Mouse (Mus musculus): ENCODE results near the gene Heca. TPM values are rescaled to one million over a fixed set of nuclear protein-coding genes. Genes with fewer than 3 reads are reported as not detected.
"Not testable (repeated sequence)": the region's sequence is repeated elsewhere in the genome, so short reads cannot be mapped to it uniquely, and the experiment has no call there.

Gene Heca
- polyA plus RNA-seq, 1 experiment: 8.6 TPM

GRCm38 (mm10) chr10:17844781-17845537 is 102.9 kb downstream of the Heca start:
- no peak for TF ChIP-seq POLR2A (IDR thresholded peaks at IDR 0.05; ENCODE audit: low read depth, low read length)
- no peak for TF ChIP-seq CTCF (conservative IDR thresholded peaks at IDR 0.05; ENCODE audit: insufficient read depth, insufficient read length, low read depth, low read length)
- H3K27me3 ChIP-seq (replicated peaks; ENCODE audit: control insufficient read depth, insufficient read depth, low read length): no peaks in the 10 kb centered on the region
- whole genome bisulfite sequencing: 58% methylated on average over 4 of the region's 4 CpGs
- no peaks in the 10 kb centered on the region for H3K4me1 ChIP-seq (ENCODE audit: control insufficient read depth, insufficient read depth, low read length)
- DNase-seq: no peak
- H3K4me3 ChIP-seq (ENCODE audit: insufficient read depth, low read depth, low read length): no peak overlapping the region
- H3K27ac ChIP-seq (ENCODE audit: insufficient read depth, low read depth, low read length): no peak overlapping the region
- H3K36me3 ChIP-seq (ENCODE audit: control insufficient read depth, insufficient read depth, low read length): no peaks in the 10 kb centered on the region

- Histone ChIP-seq H3K4me1 (ENCODE audit: control insufficient read depth, insufficient read depth, low read length) (no peaks in the 10 kb centered on the region), H3K27me3 (replicated peaks; ENCODE audit: control insufficient read depth, insufficient read depth, low read length) (no peaks in the 10 kb centered on the region), H3K4me3 (ENCODE audit: insufficient read depth, low read depth, low read length) (no peak overlapping the region), H3K27ac (ENCODE audit: insufficient read depth, low read depth, low read length) (no peak overlapping the region), H3K36me3 (ENCODE audit: control insufficient read depth, insufficient read depth, low read length) (no peaks in the 10 kb centered on the region)
- no peak for TF ChIP-seq POLR2A (IDR thresholded peaks at IDR 0.05; ENCODE audit: low read depth, low read length)
- TF ChIP-seq CTCF (conservative IDR thresholded peaks at IDR 0.05; ENCODE audit: insufficient read depth, insufficient read length, low read depth, low read length): no peak
- no peak for DNase-seq
- WGBS: 93% methylated on average over 3 of the region's 3 CpGs
Observed at GRCm38 (mm10) chr10:17842030-17842429, 105.8 kb downstream of the Heca start.

- no peak overlapping the region for H3K4me3 ChIP-seq (ENCODE audit: insufficient read depth, low read depth, low read length)
- no peak for TF ChIP-seq CTCF (conservative IDR thresholded peaks at IDR 0.05; ENCODE audit: insufficient read depth, insufficient read length, low read depth, low read length)
- no peak for TF ChIP-seq POLR2A (IDR thresholded peaks at IDR 0.05; ENCODE audit: low read depth, low read length)
- peaks cover 4% of the 10 kb centered on the region; the same call in 1 of the 2 replicates for H3K4me1 ChIP-seq (ENCODE audit: control insufficient read depth, insufficient read depth, low read length)
- DNase-seq: no peak
- H3K36me3 ChIP-seq (ENCODE audit: control insufficient read depth, insufficient read depth, low read length): no peaks in the 10 kb centered on the region
- no peaks in the 10 kb centered on the region for H3K27me3 ChIP-seq (replicated peaks; ENCODE audit: control insufficient read depth, insufficient read depth, low read length)
- H3K27ac ChIP-seq (ENCODE audit: insufficient read depth, low read depth, low read length): no peak overlapping the region
- 95% methylated on average over 1 of the region's 1 CpGs for WGBS
Observed at GRCm38 (mm10) chr10:17836275-17836674, 111.6 kb downstream of the Heca start.

- no peaks in the 10 kb centered on the region for H3K27me3 ChIP-seq (replicated peaks; ENCODE audit: control insufficient read depth, insufficient read depth, low read length)
Observed at GRCm38 (mm10) chr10:17835031-17835430, 112.8 kb downstream of the Heca start.

GRCm38 (mm10) chr10:17831041-17831440 is 116.8 kb downstream of the Heca start:
- Histone ChIP-seq H3K27me3 (replicated peaks; ENCODE audit: control insufficient read depth, insufficient read depth, low read length) (no peaks in the 10 kb centered on the region), H3K36me3 (ENCODE audit: control insufficient read depth, insufficient read depth, low read length) (no peaks in the 10 kb centered on the region), H3K4me3 (ENCODE audit: insufficient read depth, low read depth, low read length) (no peak overlapping the region), H3K4me1 (ENCODE audit: control insufficient read depth, insufficient read depth, low read length) (peaks cover 4% of the 10 kb centered on the region; the same call in 1 of the 2 replicates), H3K27ac (ENCODE audit: insufficient read depth, low read depth, low read length) (no peak overlapping the region)
- TF ChIP-seq CTCF (conservative IDR thresholded peaks at IDR 0.05; ENCODE audit: insufficient read depth, insufficient read length, low read depth, low read length) (no peak), POLR2A (IDR thresholded peaks at IDR 0.05; ENCODE audit: low read depth, low read length) (no peak)
- no peak for DNase-seq
- WGBS: 73% methylated on average over 3 of the region's 3 CpGs

More at GRCm38 (mm10) chr10:17835031-17835430, 112.8 kb downstream of the Heca start:
- Histone ChIP-seq H3K27ac (ENCODE audit: insufficient read depth, low read depth, low read length) (peak overlapping the region; percentile 35; the same call in 1 of the 2 replicates), H3K4me1 (ENCODE audit: control insufficient read depth, insufficient read depth, low read length) (peaks cover 4% of the 10 kb centered on the region; the same call in 1 of the 2 replicates), H3K4me3 (ENCODE audit: insufficient read depth, low read depth, low read length) (no peak overlapping the region), H3K36me3 (ENCODE audit: control insufficient read depth, insufficient read depth, low read length) (no peaks in the 10 kb centered on the region)
- 50% methylated on average over 6 of the region's 6 CpGs for WGBS
- TF ChIP-seq POLR2A (IDR thresholded peaks at IDR 0.05; ENCODE audit: low read depth, low read length) (no peak), CTCF (conservative IDR thresholded peaks at IDR 0.05; ENCODE audit: insufficient read depth, insufficient read length, low read depth, low read length) (no peak)
- DNase-seq: no peak

- no peaks in the 10 kb centered on the region for H3K27me3 ChIP-seq (replicated peaks; ENCODE audit: control insufficient read depth, insufficient read depth, low read length)
- H3K4me3 ChIP-seq (ENCODE audit: insufficient read depth, low read depth, low read length): no peak overlapping the region
- H3K36me3 ChIP-seq (ENCODE audit: control insufficient read depth, insufficient read depth, low read length): no peaks in the 10 kb centered on the region
- 49% methylated on average over 4 of the region's 4 CpGs for WGBS
- DNase-seq: peak; percentile 64
- TF ChIP-seq CTCF (conservative IDR thresholded peaks at IDR 0.05; ENCODE audit: insufficient read depth, insufficient read length, low read depth, low read length) (no peak), POLR2A (IDR thresholded peaks at IDR 0.05; ENCODE audit: low read depth, low read length) (no peak)
- no peak overlapping the region for H3K27ac ChIP-seq (ENCODE audit: insufficient read depth, low read depth, low read length)
- no peaks in the 10 kb centered on the region; the same call in 1 of the 2 replicates for H3K4me1 ChIP-seq (ENCODE audit: control insufficient read depth, insufficient read depth, low read length)
Observed at GRCm38 (mm10) chr10:17829205-17829604, 118.7 kb downstream of the Heca start.

GRCm38 (mm10) chr10:17827391-17827790 is 120.5 kb downstream of the Heca start:
- Histone ChIP-seq H3K4me1 (ENCODE audit: control insufficient read depth, insufficient read depth, low read length) (no peaks in the 10 kb centered on the region; the same call in 1 of the 2 replicates), H3K4me3 (ENCODE audit: insufficient read depth, low read depth, low read length) (no peak overlapping the region), H3K27me3 (replicated peaks; ENCODE audit: control insufficient read depth, insufficient read depth, low read length) (no peaks in the 10 kb centered on the region), H3K27ac (ENCODE audit: insufficient read depth, low read depth, low read length) (no peak overlapping the region), H3K36me3 (ENCODE audit: control insufficient read depth, insufficient read depth, low read length) (no peaks in the 10 kb centered on the region)
- peak; percentile 62 for DNase-seq
- WGBS: 13% methylated on average over 12 of the region's 12 CpGs
- no peak for TF ChIP-seq CTCF (conservative IDR thresholded peaks at IDR 0.05; ENCODE audit: insufficient read depth, insufficient read length, low read depth, low read length)
- TF ChIP-seq POLR2A (IDR thresholded peaks at IDR 0.05; ENCODE audit: low read depth, low read length): no peak

- not testable (repeated sequence) for DNase-seq; H3K27ac ChIP-seq (ENCODE audit: insufficient read depth, low read depth, low read length); H3K4me1 ChIP-seq (ENCODE audit: control insufficient read depth, insufficient read depth, low read length); H3K36me3 ChIP-seq (ENCODE audit: control insufficient read depth, insufficient read depth, low read length); H3K27me3 ChIP-seq (replicated peaks; ENCODE audit: control insufficient read depth, insufficient read depth, low read length); H3K4me3 ChIP-seq (ENCODE audit: insufficient read depth, low read depth, low read length)
- WGBS: 95% methylated on average over 7 of the region's 7 CpGs
Observed at GRCm38 (mm10) chr10:17820422-17820821, 127.4 kb downstream of the Heca start.

All from kidney, adult 2 months (tissue).